Mouse (Mus musculus) MEL (cell line): ENCODE results near the gene Srrm2. TPM values are rescaled to one million over a fixed set of nuclear protein-coding genes. Genes with fewer than 3 reads are reported as not detected.
A peak's percentile ranks its signal among the peaks of the same experiment; 100 is the strongest.

ENCODE experiments used
- DNase-seq: peaks from one replicate; pipeline ENCODE4 v3.0.0; 2011; ENCODE audit warnings: low read depth, low spot score
- H3K27ac ChIP-seq: 2 replicates; pipeline ENCODE4 v1.5.1; 2012; ENCODE audit warnings: low read depth, mild to moderate bottlenecking, control low read depth, low read length, moderate library complexity; ENCODE audit not compliant: control insufficient read depth
- H3K27me3 ChIP-seq, 2 experiments: fragments of 150-350 bp in 1 of 2; sonication (generic) in 1 of 2; 2 replicates each; pipeline ENCODE4 v1.6.1; 2012; ENCODE audit warnings: low read length in 2 of 2, mild to moderate bottlenecking in 2 of 2, improper control_type of control experiment in 1 of 2, moderate library complexity in 1 of 2; ENCODE audit not compliant: insufficient read depth in 2 of 2, control insufficient read depth in 1 of 2
- H3K36me3 ChIP-seq, 2 experiments: 2 replicates each; pipeline ENCODE4 v1.6.1; 2012 to 2014; ENCODE audit warnings: low read length in 2 of 2, improper control_type of control experiment in 1 of 2, inconsistent platforms in 1 of 2, mild to moderate bottlenecking in 1 of 2; ENCODE audit not compliant: insufficient read depth in 2 of 2, control insufficient read depth in 1 of 2
- H3K4me1 ChIP-seq, 2 experiments: fragments of 150-350 bp in 1 of 2; sonication (generic) in 1 of 2; 2 replicates each; pipeline ENCODE4 v1.6.1; 2012; ENCODE audit warnings: low read length in 2 of 2, improper control_type of control experiment in 1 of 2, mild to moderate bottlenecking in 1 of 2; ENCODE audit not compliant: insufficient read depth in 2 of 2, control insufficient read depth in 1 of 2
- H3K4me3 ChIP-seq, 2 experiments: fragments of 150-350 bp in 1 of 2; sonication (generic) in 1 of 2; 2 replicates each; pipeline ENCODE4 v1.5.1; 2012; ENCODE audit warnings: low read depth in 2 of 2, low read length in 2 of 2, mild to moderate bottlenecking in 2 of 2, moderate library complexity in 2 of 2, control low read depth in 1 of 2, improper control_type of control experiment in 1 of 2; ENCODE audit not compliant: control insufficient read depth in 1 of 2, insufficient read depth in 1 of 2
- H3K79me2 ChIP-seq: 2 replicates; pipeline ENCODE4 v1.6.1; 2012; ENCODE audit warnings: mild to moderate bottlenecking, low read length, moderate library complexity; ENCODE audit not compliant: control insufficient read depth, poor library complexity, insufficient read depth
- H3K9ac ChIP-seq: 2 replicates; pipeline ENCODE4 v1.6.1; 2012; ENCODE audit warnings: low read depth, mild to moderate bottlenecking, control low read depth, low read length, moderate library complexity; ENCODE audit not compliant: control insufficient read depth, poor library complexity, severe bottlenecking
- H3K9me3 ChIP-seq: fragments of 150-350 bp; sonication (generic); replicated peaks from 2 replicates; pipeline ENCODE4 v1.6.1; 2012; ENCODE audit warnings: mild to moderate bottlenecking, low read length, improper control_type of control experiment, moderate library complexity; ENCODE audit not compliant: insufficient read depth
- CHD1 ChIP-seq: IDR thresholded peaks from 2 replicates; pipeline ENCODE4 v1.6.1; 2012; ENCODE audit warnings: low read depth, mild to moderate bottlenecking, inconsistent platforms, low read length, improper control_type of control experiment
- CHD2 ChIP-seq: IDR thresholded peaks from 2 replicates; pipeline ENCODE4 v1.6.1; 2011; ENCODE audit warnings: low read length, improper control_type of control experiment
- E2F4 ChIP-seq: IDR thresholded peaks from 2 replicates; pipeline ENCODE4 v1.6.1; 2011; ENCODE audit warnings: low read depth, low read length, improper control_type of control experiment, borderline replicate concordance
- EP300 ChIP-seq, 2 experiments: IDR thresholded peaks; 2 replicates each; pipeline ENCODE4 v1.6.1; 2011; ENCODE audit warnings: improper control_type of control experiment in 2 of 2, low read length in 2 of 2, low read depth in 1 of 2, mild to moderate bottlenecking in 1 of 2
- GATA1 ChIP-seq: IDR thresholded peaks from 2 replicates; pipeline ENCODE4 v1.6.1; 2011; ENCODE audit warnings: low read depth, low read length, improper control_type of control experiment
- MAFK ChIP-seq: IDR thresholded peaks from 2 replicates; pipeline ENCODE4 v1.6.1; 2011; ENCODE audit warnings: low read depth, mild to moderate bottlenecking, low read length, improper control_type of control experiment, borderline replicate concordance
- MAZ ChIP-seq: IDR thresholded peaks from 2 replicates; pipeline ENCODE4 v1.6.1; 2012; ENCODE audit warnings: low read depth, mild to moderate bottlenecking, inconsistent platforms, low read length, improper control_type of control experiment
- MYB ChIP-seq: IDR thresholded peaks from 2 replicates; pipeline ENCODE4 v1.6.1; 2011; ENCODE audit warnings: mild to moderate bottlenecking, low read depth, low read length, improper control_type of control experiment
- RCOR1 ChIP-seq: IDR thresholded peaks from 2 replicates; pipeline ENCODE4 v1.6.1; 2012; ENCODE audit warnings: low read depth, mild to moderate bottlenecking, inconsistent platforms, low read length, improper control_type of control experiment
- TCF12 ChIP-seq: IDR thresholded peaks from 2 replicates; pipeline ENCODE4 v1.6.1; 2014; ENCODE audit warnings: low read depth, mild to moderate bottlenecking, inconsistent platforms, low read length, improper control_type of control experiment, moderate library complexity
- USF1 ChIP-seq: IDR thresholded peaks from 2 replicates; pipeline ENCODE4 v1.6.1; 2014; ENCODE audit warnings: low read depth, mild to moderate bottlenecking, inconsistent platforms, low read length, improper control_type of control experiment, moderate library complexity
- ZC3H11A ChIP-seq: IDR thresholded peaks from 2 replicates; pipeline ENCODE4 v1.6.1; 2012; ENCODE audit warnings: low read depth, mild to moderate bottlenecking, inconsistent platforms, low read length, improper control_type of control experiment
- polyA plus RNA-seq, 2 experiments: library from polyadenylated mRNA; stranded (reverse) in 1 of 2; unstranded in 1 of 2; fragments of >175 nt in 1 of 2; fragments of >200 nt in 1 of 2; gene quantifications; 2 replicates each; pipeline versions ENCODE4 v1.2.1 to v1.2.4; 2012; ENCODE audit warnings: low replicate concordance in 2 of 2, low read depth in 1 of 2; ENCODE audit not compliant: insufficient read length in 2 of 2, insufficient read depth in 1 of 2, missing spikeins in 1 of 2
- total RNA-seq: library from RNA; depleted of rRNA; stranded (reverse); fragments of 300-350 nt; gene quantifications from 2 replicates; pipeline ENCODE4 v1.2.3, GENCODE M21; 2012

Srrm2 gene
- total and polyA plus RNA-seq, 3 experiments, result 56.2 to 988 (median 505) TPM

- TF ChIP-seq EP300 (IDR thresholded peaks at IDR 0.05; ENCODE audit: low read depth in 1 of 2, low read length in 2 of 2) (no peak), RCOR1 (no peak), MAFK (no peak), E2F4 (no peak), MYB (no peak), TCF12 (no peak), USF1 (no peak), ZC3H11A (no peak)
- peaks cover 0 to 2% of the 10 kb centered on the region in 2 experiments; a peak in 1 of 4 replicates for H3K27me3 ChIP-seq
- no peak overlapping the region for H3K9ac ChIP-seq
- DNase-seq, result no peak
- H3K9me3 ChIP-seq, result no peaks in the 10 kb centered on the region
- H3K4me3 ChIP-seq, result no peak overlapping the region
- no peaks in the 10 kb centered on the region for H3K79me2 ChIP-seq
- peaks cover 0 to 6% of the 10 kb centered on the region in 2 experiments; a peak in 2 of 4 replicates for H3K4me1 ChIP-seq
- no peak overlapping the region for H3K27ac ChIP-seq
- H3K36me3 ChIP-seq, result peaks cover 0 to 4% of the 10 kb centered on the region in 2 experiments; a peak in 2 of 4 replicates
Observed at GRCm38 (mm10) chr17:23788973-23789372, 1.4 kb upstream of the Srrm2 start.

- DNase-seq, result peak; percentile 38
- TF ChIP-seq CHD2 (no peak), MAZ (no peak), EP300 (IDR thresholded peaks at IDR 0.05; ENCODE audit: low read depth in 1 of 2, low read length in 2 of 2) (0 out of 4 replicates have a peak, but pooled peaks of 1 of the 2 experiments have one; percentile 25)
- Histone ChIP-seq H3K79me2 (no peaks in the 10 kb centered on the region), H3K27ac (no peak overlapping the region), H3K4me3 (no peak overlapping the region), H3K27me3 (peaks cover 0 to 2% of the 10 kb centered on the region in 2 experiments; a peak in 1 of 4 replicates), H3K9ac (no peak overlapping the region), H3K9me3 (no peaks in the 10 kb centered on the region), H3K36me3 (peaks cover 0 to 4% of the 10 kb centered on the region in 2 experiments; a peak in 2 of 4 replicates), H3K4me1 (peaks cover 0 to 6% of the 10 kb centered on the region in 2 experiments; a peak in 2 of 4 replicates)
Observed at GRCm38 (mm10) chr17:23789749-23790268, 523 bp upstream of the Srrm2 start.

- H3K9me3 ChIP-seq, result no peaks in the 10 kb centered on the region
- H3K4me1 ChIP-seq, result peaks cover 0 to 6% of the 10 kb centered on the region in 2 experiments; a peak in 2 of 4 replicates
- H3K27me3 ChIP-seq, result peaks cover 0 to 2% of the 10 kb centered on the region in 2 experiments; a peak in 1 of 4 replicates
- H3K4me3 ChIP-seq, result no peak overlapping the region
- no peaks in the 10 kb centered on the region for H3K79me2 ChIP-seq
- no peak for DNase-seq
- TF ChIP-seq USF1 (no peak), GATA1 (no peak), MYB (no peak), CHD1 (no peak), RCOR1 (no peak)
- no peak overlapping the region for H3K27ac ChIP-seq
- peaks cover 0 to 4% of the 10 kb centered on the region in 2 experiments; a peak in 2 of 4 replicates for H3K36me3 ChIP-seq
- no peak overlapping the region for H3K9ac ChIP-seq
Observed at GRCm38 (mm10) chr17:23791079-23791357, 686 bp downstream of the Srrm2 start.
